30 mouse cellular contexts compared by ENCODE assay signal in genomic region chr12:56020954-56021514, GRCm38 (mm10).
A peak's percentile ranks its signal among the peaks of the same experiment; 100 is the strongest.
DNase-seq lines count a peak whose midpoint lies in the region; ATAC-seq and TF ChIP-seq lines count a peak whose summit lies in the region.
"Had no signal": no experiment of that assay in that cellular context is flagged by ENCODE, and none has a peak within 500 bp of the region (broad histone marks: within the 10 kb centered on the region; RNA-seq: fewer than 3 reads in every experiment).

No protein-coding gene starts in this region.

- 0 out of 2 replicates have a peak overlapping the region, but pooled peaks have one; percentile 10 for H3K4me2 ChIP-seq in forebrain, embryonic 13.5 days
- H3K4me2 ChIP-seq in forebrain, embryonic 16.5 days (ENCODE audit: low read length), result no peak overlapping the region
- H3K4me2 ChIP-seq in midbrain, embryonic 16.5 days (ENCODE audit: low read length), result no peak overlapping the region
- no peak overlapping the region for H3K4me2 ChIP-seq in kidney, embryonic 16.5 days (replicated peaks; ENCODE audit: low read depth, low read length)
- H3K4me2 ChIP-seq: embryonic facial prominence, embryonic 12.5 days; heart, embryonic 13.5 days; hindbrain, embryonic 12.5 days; liver, embryonic 15.5 days; lung, embryonic 15.5 days had no signal

- no peak overlapping the region for H3K27ac ChIP-seq in forebrain, embryonic 13.5 days
- H3K27ac ChIP-seq in forebrain, embryonic 16.5 days (ENCODE audit: low read length), result no peak overlapping the region
- no peak overlapping the region for H3K27ac ChIP-seq in embryonic facial prominence, embryonic 10.5 days (replicated peaks)
- peak overlapping the region; percentile 55 for H3K27ac ChIP-seq in midbrain, embryonic 16.5 days (ENCODE audit: low read length)
- H3K27ac ChIP-seq in kidney, embryonic 16.5 days (ENCODE audit: low read length), result no peak overlapping the region
- H3K27ac ChIP-seq: embryonic facial prominence, embryonic 12.5 days; heart, adult 2 months; heart, embryonic 13.5 days; hindbrain, embryonic 12.5 days; kidney, postnatal 0 days; limb, embryonic 10.5 days; liver, embryonic 15.5 days; lung, embryonic 15.5 days; stomach, postnatal 0 days had no signal

- no peak overlapping the region for H3K9ac ChIP-seq in forebrain, embryonic 13.5 days
- no peak overlapping the region for H3K9ac ChIP-seq in forebrain, embryonic 16.5 days (replicated peaks; ENCODE audit: low read depth, low read length)
- no peak overlapping the region for H3K9ac ChIP-seq in midbrain, embryonic 16.5 days (ENCODE audit: low read depth, low read length)
- H3K9ac ChIP-seq in kidney, embryonic 16.5 days (replicated peaks; ENCODE audit: low read length), result no peak overlapping the region
- H3K9ac ChIP-seq: embryonic facial prominence, embryonic 12.5 days; heart, embryonic 13.5 days; hindbrain, embryonic 12.5 days; liver, embryonic 15.5 days; lung, embryonic 15.5 days had no signal

- TF ChIP-seq POLR2A in brain, embryonic 14.5 days (IDR thresholded peaks at IDR 0.05; ENCODE audit: borderline replicate concordance, extremely low read depth, insufficient read depth, insufficient read length, poor library complexity, severe bottlenecking), result no peak

- ATAC-seq in forebrain, embryonic 13.5 days, result no peak
- ATAC-seq in forebrain, embryonic 16.5 days, result no peak
- ATAC-seq in midbrain, embryonic 16.5 days, result peak; percentile 56; the same call in 1 of the 2 replicates
- ATAC-seq in kidney, embryonic 16.5 days (ENCODE audit: low FRiP score, low TSS enrichment), result no peak
- ATAC-seq: Patski had no signal

- TF ChIP-seq CTCF in brain, embryonic 14.5 days (IDR thresholded peaks at IDR 0.05; ENCODE audit: borderline replicate concordance, extremely low read depth, insufficient read depth, insufficient read length), result no peak

- no peaks in the 10 kb centered on the region for H3K36me3 ChIP-seq in forebrain, embryonic 13.5 days (ENCODE audit: poor library complexity, severe bottlenecking)
- H3K36me3 ChIP-seq in forebrain, embryonic 16.5 days (ENCODE audit: control insufficient read depth, insufficient read depth), result no peaks in the 10 kb centered on the region
- H3K36me3 ChIP-seq in embryonic facial prominence, embryonic 10.5 days (replicated peaks), result no peaks in the 10 kb centered on the region
- H3K36me3 ChIP-seq in midbrain, embryonic 16.5 days (ENCODE audit: control insufficient read depth, insufficient read depth, low read length), result no peaks in the 10 kb centered on the region
- H3K36me3 ChIP-seq in kidney, embryonic 16.5 days (ENCODE audit: insufficient read depth, low read length), result no peaks in the 10 kb centered on the region
- H3K36me3 ChIP-seq: embryonic facial prominence, embryonic 12.5 days; G1E; heart, embryonic 13.5 days; hindbrain, embryonic 12.5 days; limb, embryonic 10.5 days; liver, embryonic 15.5 days; lung, embryonic 15.5 days had no signal

- H3K27me3 ChIP-seq in forebrain, embryonic 13.5 days, result peaks cover 13% of the 10 kb centered on the region
- H3K27me3 ChIP-seq in forebrain, embryonic 16.5 days (replicated peaks; ENCODE audit: control insufficient read depth, insufficient read depth, low read length), result no peaks in the 10 kb centered on the region
- no peaks in the 10 kb centered on the region for H3K27me3 ChIP-seq in embryonic facial prominence, embryonic 10.5 days (replicated peaks; ENCODE audit: low read depth, poor library complexity, severe bottlenecking)
- H3K27me3 ChIP-seq in midbrain, embryonic 16.5 days (ENCODE audit: control insufficient read depth, insufficient read depth, low read depth, low read length), result no peaks in the 10 kb centered on the region
- no peaks in the 10 kb centered on the region for H3K27me3 ChIP-seq in kidney, embryonic 16.5 days (ENCODE audit: insufficient read depth, low read length)
- H3K27me3 ChIP-seq: embryonic facial prominence, embryonic 12.5 days; heart, embryonic 13.5 days; hindbrain, embryonic 12.5 days; liver, embryonic 15.5 days; lung, embryonic 15.5 days had no signal

- DNase-seq in brain, embryonic 14.5 days (ENCODE audit: low read depth), result peak; percentile 60
- DNase-seq in embryonic facial prominence, embryonic 10.5 days (ENCODE audit: low spot score), result peak; percentile 18
- no peak for DNase-seq in adrenal gland, postnatal 25 days
- DNase-seq: adrenal gland, adult 2 months; cerebellum, adult 8-10 months; cerebellum, postnatal 36 days; gastrocnemius, postnatal 36 days; heart, adult 2 months; heart, postnatal 14 days; kidney, adult 11 months; liver; lung, postnatal 4 days; right cerebral cortex, adult 18-20 months; thymus, adult 2 months; thymus, postnatal 4 days had no signal

- WGBS in forebrain, embryonic 13.5 days, result 2% methylated on average over 7 of the region's 7 CpGs
- 4% methylated on average over 7 of the region's 7 CpGs for WGBS in forebrain, embryonic 16.5 days
- WGBS in embryonic facial prominence, embryonic 10.5 days, result 19% methylated on average over 7 of the region's 7 CpGs
- WGBS in midbrain, embryonic 16.5 days, result 3% methylated on average over 7 of the region's 7 CpGs
- 23% methylated on average over 7 of the region's 7 CpGs for WGBS in kidney, embryonic 16.5 days

- peaks cover 4% of the 10 kb centered on the region for H3K4me1 ChIP-seq in forebrain, embryonic 13.5 days
- H3K4me1 ChIP-seq in forebrain, embryonic 16.5 days (replicated peaks; ENCODE audit: control insufficient read depth, insufficient read depth, low read length), result 0 out of 2 replicates have a peak, but pooled peaks cover 2% of the 10 kb centered on the region
- H3K4me1 ChIP-seq in embryonic facial prominence, embryonic 10.5 days, result peaks cover 13% of the 10 kb centered on the region
- H3K4me1 ChIP-seq in midbrain, embryonic 16.5 days (ENCODE audit: control insufficient read depth, insufficient read depth, low read length), result peaks cover 4% of the 10 kb centered on the region; the same call in 1 of the 2 replicates
- H3K4me1 ChIP-seq in kidney, embryonic 16.5 days (ENCODE audit: insufficient read depth, low read length), result no peaks in the 10 kb centered on the region
- H3K4me1 ChIP-seq: heart, embryonic 13.5 days; hindbrain, embryonic 12.5 days; liver, embryonic 15.5 days; lung, embryonic 15.5 days had no signal

- H3K4me3 ChIP-seq in forebrain, embryonic 13.5 days, result no peak overlapping the region
- H3K4me3 ChIP-seq in forebrain, embryonic 16.5 days (replicated peaks; ENCODE audit: low read length), result no peak overlapping the region
- H3K4me3 ChIP-seq in embryonic facial prominence, embryonic 10.5 days, result no peak overlapping the region
- H3K4me3 ChIP-seq in midbrain, embryonic 16.5 days (ENCODE audit: low read depth, low read length), result no peak overlapping the region
- no peak overlapping the region for H3K4me3 ChIP-seq in kidney, embryonic 16.5 days (ENCODE audit: low read length)
- H3K4me3 ChIP-seq: embryonic facial prominence, embryonic 12.5 days; heart, adult 2 months; heart, embryonic 13.5 days; hindbrain, embryonic 12.5 days; limb, embryonic 10.5 days; liver, embryonic 15.5 days; lung, embryonic 15.5 days; myocyte had no signal

- H3K9me3 ChIP-seq in forebrain, embryonic 13.5 days (replicated peaks), result no peaks in the 10 kb centered on the region
- H3K9me3 ChIP-seq in forebrain, embryonic 16.5 days (ENCODE audit: control insufficient read depth, low read length), result no peaks in the 10 kb centered on the region
- no peaks in the 10 kb centered on the region for H3K9me3 ChIP-seq in embryonic facial prominence, embryonic 10.5 days
- no peaks in the 10 kb centered on the region for H3K9me3 ChIP-seq in midbrain, embryonic 16.5 days (replicated peaks; ENCODE audit: control insufficient read depth, low read length, poor library complexity, severe bottlenecking)
- H3K9me3 ChIP-seq in kidney, embryonic 16.5 days (ENCODE audit: low read length), result no peaks in the 10 kb centered on the region
- H3K9me3 ChIP-seq: embryonic facial prominence, embryonic 12.5 days; G1E; heart, embryonic 13.5 days; hindbrain, embryonic 12.5 days; limb, embryonic 10.5 days; liver, embryonic 15.5 days; lung, embryonic 15.5 days had no signal
